Mouse (Mus musculus) spleen, adult 2 months (tissue): ENCODE results near the gene Slc30a6. TPM values are rescaled to one million over a fixed set of nuclear protein-coding genes. Genes with fewer than 3 reads are reported as not detected.

Source experiments
- DNase-seq, 2 experiments: peaks; one replicate each; pipeline versions ENCODE4 v3.0.0 to v3.0.0-alpha.2; 2012 to 2021; ENCODE audit warnings: low spot score in 2 of 2, low read depth in 1 of 2
- H3K27ac ChIP-seq: fragments of 200-500 bp; 2 replicates; pipeline ENCODE4 v1.5.1; 2012; ENCODE audit warnings: low read length, inconsistent platforms; ENCODE audit not compliant: insufficient read depth
- H3K27me3 ChIP-seq: fragments of 200-500 bp; 2 replicates; pipeline ENCODE4 v1.6.1; 2012; ENCODE audit warnings: mild to moderate bottlenecking, moderate library complexity, low read length, inconsistent platforms; ENCODE audit not compliant: control insufficient read depth, insufficient read depth
- H3K36me3 ChIP-seq: fragments of 200-500 bp; 2 replicates; pipeline ENCODE4 v1.6.1; 2012; ENCODE audit warnings: mild to moderate bottlenecking, low read length, inconsistent platforms; ENCODE audit not compliant: control insufficient read depth, insufficient read depth
- H3K4me1 ChIP-seq: fragments of 200-500 bp; 2 replicates; pipeline ENCODE4 v1.6.1; 2011; ENCODE audit warnings: inconsistent platforms; ENCODE audit not compliant: control insufficient read depth, insufficient read depth, insufficient read length
- H3K4me3 ChIP-seq: fragments of 200-500 bp; 2 replicates; pipeline ENCODE4 v1.5.1; 2011; ENCODE audit warnings: mild to moderate bottlenecking, inconsistent platforms; ENCODE audit not compliant: insufficient read depth, insufficient read length; ENCODE audit errors: extremely low read depth
- CTCF ChIP-seq: fragments of 200-500 bp; IDR thresholded peaks from 2 replicates; pipeline ENCODE4 v1.5.1; 2011; ENCODE audit warnings: mild to moderate bottlenecking, inconsistent platforms; ENCODE audit not compliant: insufficient read depth, insufficient read length, insufficient replicate concordance; ENCODE audit errors: extremely low read depth
- POLR2A ChIP-seq: fragments of 200-500 bp; IDR thresholded peaks from 2 replicates; pipeline ENCODE4 v1.6.1; 2011; ENCODE audit warnings: low read depth, low read length, inconsistent platforms
- WGBS: fragments of 180-500 bp; shearing (Covaris S2); methylation state at CpG from one replicate; pipeline ENCODE4 v1.1.7; 2018; 5-methylcytosine and 5-hydroxymethylcytosine counted together
- polyA plus RNA-seq: library from polyadenylated mRNA; depleted of rRNA; stranded (reverse); fragments of >200 nt; gene quantifications from 2 replicates; pipeline ENCODE4 v1.2.3, GENCODE M21; 2012; rRNA removed

The Slc30a6 gene
- polyA plus RNA-seq: 9.5 and 10.1 TPM in 2 replicates

- Histone ChIP-seq H3K27ac (peak within 1 kb of the TSS; percentile 89), H3K36me3 (no peaks in the 10 kb centered on the region), H3K4me3 (peak within 1 kb of the TSS; percentile 92), H3K4me1 (peaks cover 6% of the 10 kb centered on the region; the same call in 1 of the 2 replicates), H3K27me3 (no peaks in the 10 kb centered on the region)
- DNase-seq: peak; percentile 89 to 96
- TF ChIP-seq CTCF: no peak
- peak; percentile 85 for TF ChIP-seq POLR2A
- under 1% methylated on average over 41 of the region's 41 CpGs for WGBS
These were observed at the start of gene Slc30a6 for GRCm38 (mm10) chr17:74395383-74396065. Slc30a6 (plus strand) TSS chr17:74395608.

GRCm38 (mm10) chr17:74363592-74363991 is 31.8 kb upstream of the Slc30a6 start:
- TF ChIP-seq POLR2A (no peak), CTCF (no peak)
- Histone ChIP-seq H3K27ac (no peak overlapping the region), H3K36me3 (peaks cover 9% of the 10 kb centered on the region), H3K4me3 (no peak overlapping the region), H3K27me3 (no peaks in the 10 kb centered on the region), H3K4me1 (no peaks in the 10 kb centered on the region)
- 66% methylated on average over 1 of the region's 1 CpGs for WGBS
- no peak for DNase-seq

GRCm38 (mm10) chr17:74376916-74377315 is 18.5 kb upstream of the Slc30a6 start:
- Histone ChIP-seq H3K36me3 (peaks cover 20% of the 10 kb centered on the region), H3K4me3 (no peak overlapping the region), H3K27me3 (no peaks in the 10 kb centered on the region), H3K27ac (no peak overlapping the region), H3K4me1 (no peaks in the 10 kb centered on the region)
- no peak for DNase-seq
- TF ChIP-seq POLR2A (no peak), CTCF (no peak)
- WGBS: 96% methylated on average over 1 of the region's 1 CpGs

DNA sequence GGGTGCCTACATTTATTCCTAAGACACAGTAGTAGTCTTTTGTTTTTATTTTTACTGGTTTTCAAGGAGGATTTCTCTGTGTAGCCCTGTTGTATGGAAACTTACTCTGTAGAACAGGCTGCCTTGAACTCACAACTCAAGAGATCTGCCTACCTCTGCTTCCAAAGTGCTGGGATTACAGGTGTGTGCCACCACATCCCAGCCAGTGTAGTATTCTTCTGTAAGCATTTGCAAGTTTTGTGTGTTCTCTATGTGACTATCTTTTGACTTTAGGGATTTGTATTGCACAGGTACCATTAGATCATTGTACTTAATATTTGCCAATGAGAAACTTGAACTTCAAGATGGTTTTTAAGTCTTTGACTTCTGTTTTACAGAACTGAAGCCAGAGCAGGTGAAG is 8.8 kb upstream of the Slc30a6 start:
- no peaks in the 10 kb centered on the region for H3K4me1 ChIP-seq
- H3K27ac ChIP-seq: no peak overlapping the region
- TF ChIP-seq CTCF (no peak), POLR2A (no peak)
- no peak for DNase-seq
- H3K4me3 ChIP-seq: no peak overlapping the region
- H3K36me3 ChIP-seq: peaks cover 14% of the 10 kb centered on the region
- no peaks in the 10 kb centered on the region for H3K27me3 ChIP-seq

- Histone ChIP-seq H3K4me3 (no peak overlapping the region), H3K36me3 (peaks cover 7% of the 10 kb centered on the region), H3K27ac (no peak overlapping the region), H3K27me3 (no peaks in the 10 kb centered on the region), H3K4me1 (peaks cover 3% of the 10 kb centered on the region; the same call in 1 of the 2 replicates)
- WGBS: 82% methylated on average over 3 of the region's 3 CpGs
- TF ChIP-seq CTCF (no peak), POLR2A (no peak)
- DNase-seq: no peak
These were observed 5.6 kb upstream of the Slc30a6 start for GRCm38 (mm10) chr17:74389847-74390246.

- Histone ChIP-seq H3K36me3 (no peaks in the 10 kb centered on the region), H3K27me3 (no peaks in the 10 kb centered on the region), H3K27ac (no peak overlapping the region), H3K4me3 (no peak overlapping the region), H3K4me1 (peaks cover 6% of the 10 kb centered on the region; the same call in 1 of the 2 replicates)
- 78% methylated on average over 2 of the region's 2 CpGs for WGBS
- TF ChIP-seq POLR2A: no peak
- TF ChIP-seq CTCF: no peak
- no peak for DNase-seq
These were observed 1.0 kb upstream of the Slc30a6 start for GRCm38 (mm10) chr17:74394381-74394780.

DNA sequence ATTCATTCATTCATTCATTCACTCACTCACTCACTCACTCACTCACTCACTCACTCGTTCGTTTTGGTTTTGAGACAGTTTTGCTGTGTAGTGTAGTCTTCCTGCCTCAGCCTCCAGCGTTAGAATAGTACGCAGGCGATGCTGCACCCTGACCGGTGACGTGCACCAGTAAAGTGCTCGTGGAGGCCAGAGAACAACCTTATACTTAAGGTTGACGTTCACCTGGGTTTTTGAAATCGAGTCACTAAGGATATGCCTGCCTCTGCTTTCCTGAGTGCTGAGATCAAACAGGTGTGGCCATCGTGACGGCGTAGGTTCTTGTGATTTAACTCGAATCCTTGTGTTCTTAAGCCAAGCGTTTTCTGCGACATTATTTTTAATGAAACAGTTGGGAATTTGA is 553 bp upstream of the Slc30a6 start:
- Histone ChIP-seq H3K36me3 (no peaks in the 10 kb centered on the region), H3K27ac (peak overlapping the region; percentile 41; the same call in 1 of the 2 replicates), H3K27me3 (no peaks in the 10 kb centered on the region), H3K4me1 (peaks cover 6% of the 10 kb centered on the region; the same call in 1 of the 2 replicates), H3K4me3 (peak overlapping the region; percentile 92)
- 12% methylated on average over 16 of the region's 16 CpGs for WGBS
- DNase-seq: peak in 1 of 2 experiments; percentile 4
- TF ChIP-seq POLR2A: no peak
- no peak for TF ChIP-seq CTCF

DNA sequence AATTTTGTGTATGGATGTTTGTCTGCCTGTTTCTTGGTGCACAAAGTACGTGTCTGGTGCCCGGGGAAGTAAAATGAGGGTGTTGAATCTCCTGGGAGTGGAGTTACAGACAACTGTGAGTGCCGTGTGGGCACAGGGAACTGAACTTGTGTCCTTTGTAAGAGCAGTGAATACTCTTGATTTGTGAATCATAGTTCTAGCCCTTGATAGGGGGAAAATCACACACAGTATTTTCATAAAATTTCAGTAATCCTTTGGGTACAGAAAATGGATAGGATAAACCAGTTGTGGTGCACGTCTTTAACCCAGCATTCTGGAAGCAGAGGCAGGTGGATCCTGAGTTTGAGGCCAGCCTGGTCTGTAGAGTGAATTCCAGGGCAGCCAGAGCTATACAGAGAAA is 1.4 kb downstream of the Slc30a6 start:
- H3K36me3 ChIP-seq: no peaks in the 10 kb centered on the region
- DNase-seq: no peak
- WGBS: 66% methylated on average over 4 of the region's 4 CpGs
- no peak overlapping the region for H3K27ac ChIP-seq
- TF ChIP-seq POLR2A (no peak), CTCF (no peak)
- peaks cover 6% of the 10 kb centered on the region; the same call in 1 of the 2 replicates for H3K4me1 ChIP-seq
- H3K27me3 ChIP-seq: no peaks in the 10 kb centered on the region
- H3K4me3 ChIP-seq: no peak overlapping the region
